Mouse (Mus musculus) urinary bladder, adult 18-20 months (tissue): ENCODE data around the gene Osbp2.
"Not testable (repeated sequence)": the region's sequence is repeated elsewhere in the genome, so short reads cannot be mapped to it uniquely, and the experiment has no call there.

ENCODE experiments used
- DNase-seq, 2 experiments: peaks; one replicate each; pipeline ENCODE4 v3.0.0; 2022; ENCODE audit warnings: low spot score in 2 of 2, mixed read lengths in 2 of 2

Osbp2 gene

DNA sequence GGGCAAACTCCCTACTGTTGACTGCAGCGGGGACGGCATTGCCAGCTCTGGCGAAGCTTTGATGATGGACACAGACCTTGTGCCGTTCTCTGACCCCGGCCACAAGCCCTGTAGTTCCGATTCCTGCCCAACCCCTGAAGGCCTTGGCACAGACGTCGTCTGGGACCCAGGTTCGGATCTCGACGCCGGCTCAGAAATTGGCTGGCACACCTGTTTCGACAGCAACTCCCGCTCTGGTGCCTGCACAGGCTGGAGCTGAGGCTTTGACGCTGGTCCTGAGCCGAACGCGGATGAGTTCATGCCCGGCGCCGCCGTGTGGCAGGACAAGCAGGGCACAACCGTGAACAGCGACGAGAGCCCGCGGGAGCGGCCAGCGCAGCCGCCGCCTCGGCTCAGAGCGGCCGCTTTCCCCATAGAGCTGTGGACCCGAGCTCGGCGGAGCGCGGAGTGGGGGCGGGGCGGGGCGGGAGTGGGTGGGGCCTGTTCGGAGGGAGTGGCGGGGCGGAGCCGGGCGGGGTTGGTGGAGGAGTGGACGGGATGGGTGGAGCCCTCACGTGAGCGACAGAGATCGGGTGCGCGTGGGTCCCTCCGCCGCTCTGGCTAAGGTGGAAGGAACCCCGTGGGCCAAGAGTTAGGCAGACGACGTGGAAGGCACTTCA lies at the start of gene Osbp2:
Gene Osbp2, minus strand, starts transcription at position 450 of the 659 bp plus-strand sequence.
- peak; percentile 47 to 58 for DNase-seq

DNA sequence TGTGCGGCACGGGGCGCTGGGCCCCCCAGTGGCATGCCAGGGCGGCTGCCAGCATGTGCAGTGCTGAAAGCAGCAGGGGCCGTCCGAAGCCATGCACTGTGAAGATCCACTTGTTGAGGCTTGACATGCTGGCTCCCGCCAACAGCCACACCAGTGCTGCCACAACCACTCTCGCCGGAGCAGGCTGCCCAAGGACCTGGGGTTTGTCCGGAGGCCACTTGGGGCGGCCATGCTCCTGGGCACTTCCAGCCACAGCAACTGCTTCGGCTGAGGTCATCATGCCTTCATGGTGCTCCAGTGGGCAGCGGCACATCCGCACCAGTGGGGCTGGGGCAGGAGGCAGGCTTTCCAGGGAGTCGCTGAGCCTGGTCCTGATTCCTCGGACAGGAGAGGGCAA lies 49.2 kb upstream of the Osbp2 start:
- DNase-seq = peak; percentile 18 to 47

DNA sequence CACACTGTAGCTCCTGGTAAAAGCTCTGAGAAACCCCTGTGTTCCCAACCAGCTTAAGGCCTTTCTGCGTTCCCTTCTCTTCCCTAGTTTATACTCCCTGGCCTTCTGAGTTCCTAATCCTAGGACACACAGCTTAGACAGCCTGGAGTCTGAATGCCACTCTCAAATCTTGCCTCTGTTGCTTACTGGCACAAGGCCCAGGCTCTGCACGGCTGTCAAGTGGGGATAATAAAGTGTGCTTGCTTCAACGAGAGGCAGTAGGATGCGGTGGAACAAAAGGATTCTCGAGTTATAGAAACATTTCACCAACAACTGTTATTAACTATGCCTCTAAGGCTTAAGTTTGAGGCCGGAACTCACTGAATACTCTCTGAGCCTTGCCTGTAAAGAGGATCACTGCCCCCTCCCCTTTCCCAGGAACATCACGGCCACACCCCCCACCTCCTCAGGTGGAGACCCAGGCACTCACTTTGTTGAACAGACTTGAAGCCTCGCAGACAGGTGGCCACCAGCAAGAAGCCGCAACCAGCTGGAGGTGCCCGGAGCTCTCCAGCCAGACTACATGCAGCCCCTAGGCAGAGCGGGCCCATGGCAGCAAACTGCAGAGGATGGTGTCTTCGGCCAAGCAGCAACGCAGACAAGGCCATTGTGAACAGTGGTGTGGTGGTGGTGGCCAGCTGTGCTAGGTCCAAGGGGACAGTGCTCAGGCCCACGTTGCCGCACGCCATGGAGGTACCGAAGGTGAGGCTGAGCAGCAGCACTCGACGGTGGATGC lies 48.6 kb upstream of the Osbp2 start:
- DNase-seq = no peak

DNA sequence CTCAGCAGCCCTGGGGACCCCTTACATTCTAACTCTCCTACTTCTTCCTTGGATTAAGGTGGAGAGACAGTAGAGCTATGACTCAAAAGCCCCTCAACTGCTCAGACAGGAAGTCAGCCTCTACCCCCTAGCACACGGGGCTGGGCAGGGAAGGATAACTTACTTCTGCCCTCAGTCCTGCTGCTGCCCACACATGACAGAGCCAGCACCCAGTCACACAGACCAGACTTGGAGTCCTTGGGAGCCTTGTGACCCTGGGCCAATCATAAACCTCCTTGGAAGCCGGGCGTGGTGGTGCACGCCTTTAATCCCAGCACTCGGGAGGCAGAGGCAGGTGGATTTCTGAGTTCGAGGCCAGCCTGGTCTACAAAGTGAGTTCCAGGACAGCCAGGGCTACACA lies 47.7 kb upstream of the Osbp2 start:
- not testable (repeated sequence) for DNase-seq

DNA sequence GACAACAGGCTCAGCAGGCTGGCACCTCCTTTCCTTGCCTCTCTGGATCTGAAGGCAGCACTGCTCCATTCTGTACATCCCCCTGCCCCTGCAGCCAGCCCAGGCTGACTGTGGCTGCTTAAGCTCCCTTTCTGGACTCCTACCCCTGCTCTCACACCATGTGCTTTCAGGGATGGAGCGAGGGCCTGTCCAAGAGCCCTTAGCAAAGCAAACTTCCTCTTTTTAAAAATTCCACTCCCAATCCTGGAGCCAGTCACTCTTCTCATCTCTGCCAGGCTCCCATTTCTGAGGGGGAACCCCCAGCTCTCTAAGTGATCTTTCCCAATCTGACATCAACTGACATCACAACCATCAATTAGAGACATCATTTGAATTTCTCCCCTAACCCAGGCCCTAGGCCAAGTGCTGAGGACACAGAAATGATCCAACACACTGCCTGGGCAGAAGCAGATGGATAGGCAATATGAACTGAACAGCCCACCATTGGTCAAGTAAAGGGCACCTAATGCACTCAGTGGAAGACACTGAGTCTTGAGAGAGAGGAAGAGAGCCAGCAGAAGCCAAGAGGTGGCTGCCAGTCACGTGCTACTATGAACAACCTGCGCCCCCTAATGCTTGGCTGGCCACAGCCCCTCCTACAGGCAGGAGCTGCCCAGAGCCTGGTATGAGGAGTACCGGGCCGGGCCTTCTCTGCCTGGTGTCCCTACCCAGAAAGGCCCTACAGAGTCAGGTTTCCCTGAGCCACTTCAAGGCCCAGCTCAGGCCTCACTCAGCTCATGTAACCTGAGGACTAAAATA lies 47.0 kb upstream of the Osbp2 start:
- DNase-seq = no peak

DNA sequence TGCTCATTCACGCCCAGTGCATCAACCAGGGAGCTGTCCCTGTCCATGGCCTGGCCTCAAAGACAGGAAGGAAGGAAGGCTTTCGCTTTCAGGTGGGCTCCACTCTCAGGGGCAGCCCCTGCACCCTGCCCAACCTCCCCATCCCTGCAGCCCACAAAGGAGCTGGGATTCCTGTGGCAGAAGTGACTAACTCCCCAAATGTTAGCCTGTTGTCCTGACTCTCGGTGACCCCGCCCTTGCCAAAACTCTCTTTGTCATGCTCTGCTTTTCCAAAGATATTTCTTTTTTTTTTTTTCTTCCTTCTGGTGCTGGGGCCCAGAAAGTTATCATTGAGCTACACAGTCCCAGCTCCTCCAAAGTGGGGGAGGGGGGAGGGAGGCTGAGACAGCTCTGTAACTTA lies 45.5 kb upstream of the Osbp2 start:
- no peak for DNase-seq

DNA sequence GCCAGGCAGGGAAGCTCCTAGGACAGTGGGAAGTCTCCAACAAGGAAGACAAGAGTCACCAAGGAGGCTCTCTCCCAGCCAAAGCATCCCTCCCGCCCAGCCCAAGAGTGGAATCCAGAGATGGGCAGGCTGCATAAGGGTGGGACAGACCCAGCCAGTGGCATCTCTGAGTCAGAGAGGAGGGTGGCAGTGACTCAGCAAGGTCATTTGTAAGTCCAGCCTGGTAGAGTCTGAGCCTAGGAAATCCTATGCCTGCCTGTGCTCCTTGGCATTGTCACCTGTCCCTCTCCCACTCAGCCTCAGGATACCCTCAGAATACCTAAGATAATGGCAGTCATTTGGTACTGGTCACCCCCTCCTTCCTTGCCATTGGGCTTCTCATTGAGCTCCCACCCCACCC lies 41.7 kb upstream of the Osbp2 start:
- no peak for DNase-seq

DNA sequence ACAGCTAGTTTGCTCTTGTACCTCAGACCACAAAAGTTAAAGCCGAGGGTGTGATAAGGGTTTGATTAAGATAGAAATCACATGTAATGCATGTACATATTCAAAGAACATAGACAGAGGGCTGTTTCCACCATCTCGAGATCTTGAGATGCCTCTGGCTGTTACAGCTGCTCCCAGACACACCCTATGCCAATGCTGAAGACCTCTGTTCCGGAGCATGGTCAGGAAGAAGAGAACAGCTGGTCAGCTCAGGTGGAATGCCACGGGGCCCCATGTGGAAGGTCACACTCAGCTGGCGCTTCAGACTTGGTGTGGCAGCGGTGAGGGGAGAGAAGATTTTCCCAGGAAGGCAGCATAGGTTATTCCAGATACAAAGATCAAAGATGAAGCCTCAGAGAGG lies 41.0 kb upstream of the Osbp2 start:
- DNase-seq = no peak

DNA sequence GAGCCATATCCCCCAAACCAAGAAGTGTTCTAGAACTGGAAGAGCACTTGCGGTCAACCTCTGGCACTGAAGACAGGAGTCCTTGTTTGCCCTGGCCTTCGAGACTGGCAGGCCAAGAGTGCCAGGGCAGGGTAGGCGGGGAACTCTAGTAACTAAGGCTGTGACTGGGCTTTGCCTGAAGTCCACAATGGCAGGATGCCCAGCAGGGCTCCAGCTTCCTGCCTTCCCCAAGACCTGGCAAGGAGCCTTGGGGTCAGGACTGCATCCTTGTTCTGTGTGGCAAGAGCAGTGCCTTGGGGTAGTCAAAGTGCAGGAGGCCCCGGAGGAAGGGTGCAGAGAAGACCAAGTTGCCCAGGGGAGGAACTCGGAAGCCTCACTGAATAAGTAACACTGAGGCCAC lies 39.3 kb upstream of the Osbp2 start:
- peak in 1 of 2 experiments; percentile 43 for DNase-seq

DNA sequence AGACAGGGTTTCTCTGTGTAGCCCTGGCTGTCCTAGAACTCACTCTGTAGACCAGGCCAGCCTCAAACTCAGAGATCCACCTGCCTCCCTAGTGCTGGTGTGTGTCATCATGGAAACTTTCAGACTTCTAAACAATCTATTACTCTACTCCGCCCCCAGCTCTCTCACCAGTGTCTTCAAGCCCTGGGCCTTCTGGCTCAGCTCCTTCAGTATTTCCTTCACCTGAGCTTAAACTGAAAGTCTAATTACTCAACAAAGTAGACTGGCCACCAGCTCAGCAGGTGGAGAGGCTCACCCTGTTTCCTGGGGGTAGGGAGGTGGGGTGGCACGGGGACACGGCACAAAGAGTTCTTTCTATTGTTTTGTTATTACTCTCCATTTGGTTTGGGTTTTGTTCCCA lies 38.8 kb upstream of the Osbp2 start:
- DNase-seq = no peak

DNA sequence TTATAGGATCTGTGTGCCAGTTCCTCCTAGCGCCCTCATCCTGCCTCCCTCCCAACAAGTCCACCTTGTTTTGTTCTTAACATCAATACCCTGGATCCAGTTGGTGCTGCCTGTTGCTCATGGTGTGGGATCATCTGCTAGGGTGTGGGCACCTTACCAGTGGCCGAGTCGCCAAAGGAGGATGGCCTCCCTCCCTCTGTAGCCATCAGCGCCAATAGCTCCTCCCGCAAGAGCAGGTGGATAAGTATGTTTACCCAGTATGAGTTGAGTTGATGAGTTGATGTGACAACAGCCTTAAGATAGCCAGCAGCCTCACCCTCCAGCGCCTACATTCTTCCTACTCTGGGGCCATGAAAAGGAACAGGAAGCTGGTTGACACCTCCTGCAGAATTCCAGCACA lies 36.6 kb upstream of the Osbp2 start:
- no peak for DNase-seq

DNA sequence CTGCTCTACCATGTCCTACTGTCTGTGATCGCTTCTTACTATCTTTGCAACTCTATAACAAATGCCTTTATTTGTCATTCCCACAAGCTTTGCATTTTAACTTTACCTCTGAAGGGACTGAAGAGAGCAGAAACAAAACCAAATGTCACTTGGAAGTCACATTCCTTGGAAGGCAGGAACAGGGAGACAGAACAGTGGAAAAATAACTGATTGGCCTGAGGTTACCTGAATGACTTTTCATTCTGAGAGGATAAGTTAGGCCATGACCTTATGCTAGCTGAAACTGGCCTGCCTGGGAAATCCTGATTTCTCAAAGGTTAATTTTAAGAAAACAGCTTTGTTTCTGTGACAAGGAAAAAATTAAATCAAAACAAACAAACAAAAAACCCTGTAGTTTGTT lies 32.2 kb upstream of the Osbp2 start:
- no peak for DNase-seq

DNA sequence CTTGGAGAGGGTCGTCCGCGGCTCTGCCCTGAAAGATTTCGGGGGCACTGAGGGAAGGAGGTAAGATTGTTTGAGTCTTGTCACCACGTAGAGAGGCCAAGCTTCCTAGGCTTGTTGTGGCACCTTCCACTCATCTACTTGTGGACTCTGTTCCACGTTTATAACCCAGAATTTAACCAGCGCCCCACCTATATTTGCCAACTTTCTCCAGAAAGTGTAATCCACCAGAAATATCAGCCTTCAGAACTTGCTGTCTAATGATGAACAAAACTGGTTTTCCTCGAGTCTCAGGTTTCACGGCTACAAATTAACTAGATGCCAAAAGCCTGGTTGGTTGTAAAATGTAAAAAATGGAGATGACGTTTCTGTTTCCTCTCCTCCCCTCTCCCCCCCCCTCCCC lies 31.8 kb upstream of the Osbp2 start:
- no peak for DNase-seq

DNA sequence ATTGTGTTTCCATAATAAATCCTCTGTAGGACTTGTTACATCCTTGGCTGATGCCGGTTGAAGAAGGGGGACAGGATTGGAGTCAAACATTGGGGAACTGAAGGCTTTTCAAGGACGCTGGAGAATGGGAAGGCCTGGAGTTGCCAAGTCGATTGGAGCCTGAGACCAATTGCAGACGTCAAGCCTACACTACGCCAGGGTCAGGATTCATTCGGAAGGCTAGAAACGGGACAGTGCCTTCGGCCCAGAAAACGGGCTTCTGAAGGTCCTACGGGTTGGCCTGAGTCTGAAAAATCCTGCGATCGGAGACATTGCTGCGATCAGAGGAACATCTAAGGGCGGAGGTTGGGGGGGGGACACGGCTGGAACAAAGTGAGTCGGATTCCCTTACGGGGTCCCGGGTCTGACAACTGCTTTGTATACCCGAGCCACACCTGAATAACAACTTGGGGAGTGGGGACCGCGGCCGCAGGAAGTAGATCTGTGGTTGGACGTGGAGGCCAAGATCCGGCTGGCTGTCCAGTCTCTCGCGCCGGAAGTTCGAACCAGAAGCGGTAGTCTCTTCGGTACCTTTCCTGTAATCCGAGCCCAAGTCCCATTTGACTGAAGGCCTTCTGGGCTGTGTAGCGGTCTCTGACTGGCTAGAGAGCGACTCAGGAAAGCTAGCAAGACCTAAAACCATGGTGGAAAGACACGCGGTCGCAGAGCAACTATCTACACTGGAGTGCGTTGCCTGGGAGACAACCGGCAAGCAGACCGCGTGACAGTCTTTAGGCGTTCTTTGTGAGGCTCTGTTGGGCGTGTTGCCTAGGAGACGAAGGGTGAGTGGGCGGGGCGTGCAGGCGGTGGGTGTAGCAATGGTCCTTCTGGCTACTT lies 30.9 kb upstream of the Osbp2 start, which contains the start of the genes 4921536K21Rik and Dusp18:
Gene 4921536K21Rik, minus strand, starts transcription at position 693 of the 876 bp plus-strand sequence.
Gene Dusp18, plus strand, starts transcription at position 835 of the 876 bp plus-strand sequence.
- DNase-seq = peak; percentile 87

DNA sequence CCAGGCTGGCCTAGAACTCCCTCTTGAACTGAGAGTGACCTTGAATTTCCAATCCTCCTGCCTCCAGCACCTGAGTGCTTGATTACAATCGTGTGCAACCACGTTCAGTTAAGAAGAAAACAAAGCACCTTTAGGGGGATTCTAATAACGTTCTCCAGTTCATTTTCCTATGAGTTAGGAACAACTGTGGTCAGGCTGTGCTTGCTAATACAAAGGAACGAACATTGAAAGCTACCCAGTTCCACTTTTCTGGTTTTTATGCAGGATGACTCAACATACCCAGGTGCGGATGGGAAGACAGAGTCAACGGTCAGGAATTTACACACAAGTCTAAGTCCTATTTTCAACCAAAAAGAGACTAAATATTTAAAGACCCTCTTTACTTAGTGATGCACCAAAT lies 30.3 kb upstream of the Osbp2 start:
- no peak for DNase-seq

DNA sequence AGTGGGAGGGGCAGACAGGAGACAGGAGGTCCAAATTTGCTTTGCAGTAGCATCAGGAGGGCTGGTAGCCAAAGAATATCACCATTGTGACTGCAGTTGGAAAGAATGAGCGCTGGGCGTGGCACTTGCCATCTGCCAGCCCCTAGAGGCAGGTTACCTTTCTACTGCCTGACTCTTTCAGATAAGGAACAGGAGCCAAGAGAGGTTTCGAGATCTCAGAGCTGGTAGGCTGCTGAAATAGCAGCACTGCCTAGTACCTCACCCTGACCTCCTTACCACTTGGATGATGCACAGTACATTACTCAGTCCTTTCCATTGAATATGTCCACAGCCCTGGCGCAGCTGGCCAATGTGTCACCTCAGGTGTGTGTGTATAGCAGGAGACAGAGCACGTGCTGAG lies 23.6 kb upstream of the Osbp2 start:
- no peak for DNase-seq

DNA sequence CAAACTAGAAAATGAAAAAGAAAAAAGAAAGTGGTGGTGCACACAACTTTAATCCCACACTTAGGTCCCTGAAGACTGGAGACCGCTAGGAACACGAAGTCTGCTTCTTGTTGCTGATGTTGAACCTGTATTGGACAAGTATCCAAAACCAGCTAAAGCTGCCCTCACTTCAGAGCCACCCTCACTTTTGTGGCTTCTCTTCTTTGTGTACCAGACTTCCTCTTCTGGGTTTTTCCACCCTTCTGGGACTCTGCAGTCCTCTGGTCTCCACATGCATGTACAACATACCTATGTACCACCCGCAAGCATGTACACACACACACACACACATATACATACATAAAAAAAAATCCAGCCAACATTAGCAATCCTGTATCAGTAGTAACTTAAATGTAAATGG lies 20.0 kb upstream of the Osbp2 start:
- no peak for DNase-seq

DNA sequence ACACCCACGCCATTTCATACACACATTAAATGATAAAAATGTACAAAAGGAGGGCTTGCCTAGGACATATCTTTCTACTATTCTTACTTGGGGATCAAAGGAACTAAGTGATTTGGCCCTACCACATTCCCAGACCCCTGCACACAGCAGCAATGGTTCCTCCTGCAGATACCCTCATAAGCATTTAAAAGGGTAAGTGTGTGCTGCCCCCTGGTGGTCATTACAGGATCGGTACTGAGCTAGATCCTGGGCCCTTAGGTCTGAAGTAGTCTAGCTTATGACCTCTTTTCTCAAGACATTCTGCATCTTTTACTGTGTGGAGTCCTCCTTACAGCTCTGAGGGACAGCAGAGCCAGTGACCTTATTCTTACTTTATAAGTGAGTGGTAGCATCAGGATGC lies 16.1 kb upstream of the Osbp2 start:
- DNase-seq = peak in 1 of 2 experiments; percentile 50

DNA sequence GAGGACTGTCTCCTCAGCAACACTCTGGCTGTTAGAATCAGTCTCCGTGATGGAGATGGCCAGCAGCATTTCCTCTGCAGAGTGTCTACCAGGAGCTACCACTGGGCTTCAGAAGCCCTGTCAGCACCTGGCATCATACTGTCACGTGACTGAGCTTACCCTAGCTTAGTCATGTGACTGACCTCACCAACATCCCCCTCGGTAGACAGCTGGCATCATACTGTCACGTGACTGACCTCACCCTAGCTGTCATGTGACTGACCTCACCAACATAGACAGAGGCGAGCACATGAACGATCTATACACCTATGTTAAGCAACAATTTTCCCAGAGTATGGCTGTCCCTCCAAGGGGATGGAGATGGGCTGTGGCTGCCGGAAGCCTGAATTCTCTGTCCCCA lies 15.0 kb upstream of the Osbp2 start:
- DNase-seq = no peak

DNA sequence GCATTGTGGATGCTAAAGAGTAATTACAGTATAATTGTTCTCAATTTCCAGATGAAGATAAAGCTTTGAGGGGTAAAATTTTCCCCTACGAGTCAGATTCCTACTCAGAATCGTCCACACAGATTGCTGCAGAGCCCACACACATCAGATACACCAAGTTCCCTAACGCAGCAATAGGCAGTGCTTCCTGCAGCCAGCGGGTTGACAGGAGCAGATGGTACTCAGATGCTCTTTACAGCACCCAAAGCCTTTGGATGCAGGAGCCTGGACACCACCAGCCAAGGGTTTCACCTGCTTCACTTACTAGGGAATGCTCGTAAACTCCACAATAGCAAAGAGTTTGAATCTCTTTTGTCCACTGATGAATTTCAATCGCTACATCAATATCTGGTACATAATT lies 12.7 kb upstream of the Osbp2 start:
- DNase-seq = no peak

DNA sequence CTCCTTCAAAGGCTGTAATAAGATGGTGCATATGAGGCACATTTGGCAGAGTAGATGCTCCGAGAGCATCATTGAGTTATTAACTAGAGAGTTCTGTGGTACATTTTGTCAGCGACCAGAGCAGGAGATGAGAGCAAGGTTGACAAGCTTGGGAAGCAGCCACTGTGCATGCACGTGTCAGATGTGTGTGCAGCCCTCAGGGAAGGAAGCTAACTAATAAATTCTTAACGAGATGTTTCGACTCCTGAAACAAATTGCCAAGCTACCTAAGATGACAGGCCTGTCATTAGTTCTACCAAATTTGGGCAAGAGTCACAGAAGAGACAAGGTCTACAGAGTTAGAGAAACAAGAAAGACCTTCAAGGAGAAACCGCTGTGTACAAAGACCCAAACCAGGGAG lies 640 bp upstream of the Osbp2 start:
- DNase-seq = no peak
